Mouse (Mus musculus) E14TG2a.4 (cell line): Measurements from ENCODE around the gene Svop.

Source experiments
- CTCF ChIP-seq: conservative IDR thresholded peaks from 2 replicates; pipeline ENCODE4 v1.5.1; 2014; ENCODE audit warnings: low read length
- NANOG ChIP-seq: IDR thresholded peaks from 2 replicates; pipeline ENCODE4 v1.6.1; 2014; ENCODE audit warnings: borderline replicate concordance, low read length, mixed read lengths
- POU5F1 ChIP-seq: IDR thresholded peaks from 2 replicates; pipeline ENCODE4 v1.6.1; 2014; ENCODE audit warnings: low read length, borderline replicate concordance

DNA sequence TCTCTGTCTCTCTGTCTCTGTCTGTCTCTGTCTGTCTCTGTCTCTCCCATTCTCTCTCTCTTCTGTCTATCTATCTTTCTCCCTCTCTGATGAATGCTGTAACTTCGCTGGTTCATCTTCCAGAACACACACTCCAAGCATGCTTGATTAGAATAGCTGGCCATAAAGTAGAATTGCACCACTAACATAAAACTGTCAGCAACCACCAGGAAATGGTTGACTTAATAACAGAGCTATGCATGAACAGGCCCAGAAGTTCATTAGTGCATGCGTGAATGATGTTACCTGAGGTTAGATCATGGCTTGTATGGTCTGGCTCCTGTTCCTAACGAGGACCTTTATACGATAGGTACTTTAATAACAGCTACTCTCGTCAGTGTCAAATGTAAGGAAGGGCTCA lies 86.3 kb downstream of the Svop start:
- TF ChIP-seq CTCF = no peak
- no peak for TF ChIP-seq NANOG
- TF ChIP-seq POU5F1 = no peak
